13 mouse cellular contexts compared by ENCODE assay signal in genomic region chr1:40179493-40179892, GRCm38 (mm10). TPM values are rescaled to one million over a fixed set of nuclear protein-coding genes. Genes with fewer than 3 reads are reported as not detected.
DNase-seq lines count a peak whose midpoint lies in the region; ATAC-seq and TF ChIP-seq lines count a peak whose summit lies in the region.
"Had no signal": no experiment of that assay in that cellular context is flagged by ENCODE, and none has a peak within 500 bp of the region (broad histone marks: within the 10 kb centered on the region; RNA-seq: fewer than 3 reads in every experiment).

No protein-coding gene starts in this region.

- 0 out of 2 replicates have a peak overlapping the region, but pooled peaks have one; percentile 17 for H3K27ac ChIP-seq in heart, postnatal 0 days (ENCODE audit: low read depth)
- H3K27ac ChIP-seq in midbrain, embryonic 10.5 days (replicated peaks): no peak overlapping the region
- H3K27ac ChIP-seq in forebrain, embryonic 15.5 days (replicated peaks): no peak overlapping the region
- H3K27ac ChIP-seq: left cerebral cortex, adult 2 months; liver, embryonic 13.5 days; midbrain, embryonic 15.5 days had no signal

- 28% methylated on average over 1 of the region's 1 CpGs for WGBS in heart, postnatal 0 days
- WGBS in midbrain, embryonic 10.5 days: 76% methylated on average over 1 of the region's 1 CpGs
- 90% methylated on average over 1 of the region's 1 CpGs for WGBS in forebrain, embryonic 15.5 days

- peak; percentile 98 for DNase-seq in heart, adult 11 months
- no peak for DNase-seq in heart, postnatal 4 days
- peak; percentile 40 for DNase-seq in Muller cell, postnatal 12 days (ENCODE audit: inconsistent ontology term)
- DNase-seq in fibroblast of lung, adult 2 months (ENCODE audit: low read depth): peak; percentile 45
- no peak for DNase-seq in heart, postnatal 0 days (ENCODE audit: low spot score)
- no peak for DNase-seq in midbrain, embryonic 10.5 days (ENCODE audit: low spot score)
- DNase-seq: gastrocnemius, postnatal 36 days; kidney, postnatal 4 days; liver, embryonic 13.5 days; thymus, adult 2 months had no signal

- TF ChIP-seq CTCF in heart, postnatal 0 days (IDR thresholded peaks at IDR 0.05; ENCODE audit: low read depth): no peak

- H3K27me3 ChIP-seq in heart, postnatal 0 days (ENCODE audit: control insufficient read depth, insufficient read depth, low read length): no peaks in the 10 kb centered on the region
- H3K27me3 ChIP-seq in midbrain, embryonic 10.5 days (ENCODE audit: low read depth, poor library complexity, severe bottlenecking): no peaks in the 10 kb centered on the region
- no peaks in the 10 kb centered on the region for H3K27me3 ChIP-seq in forebrain, embryonic 15.5 days
- H3K27me3 ChIP-seq: liver, embryonic 13.5 days; midbrain, embryonic 15.5 days had no signal

- peaks cover 11% of the 10 kb centered on the region for H3K9me3 ChIP-seq in heart, postnatal 0 days (replicated peaks; ENCODE audit: control insufficient read depth, low read length)
- no peaks in the 10 kb centered on the region for H3K9me3 ChIP-seq in midbrain, embryonic 10.5 days (replicated peaks)
- H3K9me3 ChIP-seq in forebrain, embryonic 15.5 days: no peaks in the 10 kb centered on the region
- H3K9me3 ChIP-seq: liver, embryonic 13.5 days had no signal

- H3K9ac ChIP-seq in heart, postnatal 0 days (replicated peaks; ENCODE audit: low read depth, low read length): no peak overlapping the region
- H3K9ac ChIP-seq in forebrain, embryonic 15.5 days (replicated peaks): no peak overlapping the region
- H3K9ac ChIP-seq: liver, embryonic 13.5 days; midbrain, embryonic 15.5 days had no signal

- peak; percentile 43; the same call in 1 of the 2 replicates for ATAC-seq in heart, postnatal 0 days (ENCODE audit: insufficient read depth, low read depth)
- ATAC-seq in forebrain, embryonic 15.5 days (replicated peaks): no peak
- ATAC-seq: midbrain, embryonic 15.5 days had no signal

- peaks cover 14% of the 10 kb centered on the region for H3K4me1 ChIP-seq in heart, postnatal 0 days (ENCODE audit: control insufficient read depth, insufficient read depth)
- H3K4me1 ChIP-seq in midbrain, embryonic 10.5 days: no peaks in the 10 kb centered on the region
- no peaks in the 10 kb centered on the region for H3K4me1 ChIP-seq in forebrain, embryonic 15.5 days
- H3K4me1 ChIP-seq: liver, embryonic 13.5 days; midbrain, embryonic 15.5 days had no signal

- no peak for TF ChIP-seq EP300 in heart, postnatal 0 days (IDR thresholded peaks at IDR 0.05; ENCODE audit: low read depth)

- H3K4me2 ChIP-seq in heart, postnatal 0 days (ENCODE audit: low read depth, low read length): no peak overlapping the region
- no peak overlapping the region for H3K4me2 ChIP-seq in forebrain, embryonic 15.5 days (replicated peaks)
- H3K4me2 ChIP-seq: liver, embryonic 13.5 days; midbrain, embryonic 15.5 days had no signal

- H3K4me3 ChIP-seq in heart, postnatal 0 days (ENCODE audit: low read depth, low read length): no peak overlapping the region
- H3K4me3 ChIP-seq in midbrain, embryonic 10.5 days: no peak overlapping the region
- H3K4me3 ChIP-seq in forebrain, embryonic 15.5 days: no peak overlapping the region
- H3K4me3 ChIP-seq: left cerebral cortex, adult 2 months; liver, embryonic 13.5 days; midbrain, embryonic 15.5 days had no signal

- no peaks in the 10 kb centered on the region for H3K36me3 ChIP-seq in heart, postnatal 0 days (replicated peaks; ENCODE audit: control insufficient read depth, insufficient read depth, low read length)
- no peaks in the 10 kb centered on the region for H3K36me3 ChIP-seq in midbrain, embryonic 10.5 days
- H3K36me3 ChIP-seq in forebrain, embryonic 15.5 days: no peaks in the 10 kb centered on the region
- H3K36me3 ChIP-seq: liver, embryonic 13.5 days; midbrain, embryonic 15.5 days had no signal

RNA-seq across cellular contexts. Expression of gene Il1r1, which starts 45.4 kb away (rescaled TPM):
- total RNA-seq in heart, postnatal 4 days (2021): 1 to 10 TPM; 9.8 TPM
- total RNA-seq in heart, postnatal 0 days (2014; rRNA removed; ENCODE audit: low replicate concordance): 4.7 and 5.2 TPM in 2 replicates
- polyA plus RNA-seq in heart, postnatal 0 days (2015; fragmentation: Nextera tagmentation; extraction: Ambion mirVana): 5.1 and 5.6 TPM in 2 replicates
- 0.53 and 0.75 TPM in 2 replicates for polyA plus RNA-seq in midbrain, embryonic 10.5 days (2016; fragmentation: Nextera tagmentation; extraction: Ambion mirVana)
- 0.56 and 1.1 TPM in 2 replicates for polyA plus RNA-seq in forebrain, embryonic 15.5 days (2015; fragmentation: Nextera tagmentation; extraction: Ambion mirVana)

Comparison
In these comparisons a context has a peak if more than half of its experiments do, and no peak if none do; other contexts are left out.
1. DNase-seq: peak in heart, adult 11 months (single experiment), Muller cell, postnatal 12 days (single experiment) and fibroblast of lung, adult 2 months (single experiment); none in heart, postnatal 4 days (single experiment), heart, postnatal 0 days (single experiment) and midbrain, embryonic 10.5 days (single experiment).